Mouse (Mus musculus) lung, embryonic 15.5 days (tissue): ENCODE measurements at regions not wholly inside any gene's neighbourhood (a gene's known extent, or its start where the extent isn't known, plus 50 kb on each side); places are given as distances from the start of the nearest gene placed in this dataset.
A peak's percentile ranks its signal among the peaks of the same experiment; 100 is the strongest.
"Not testable (repeated sequence)": the region's sequence is repeated elsewhere in the genome, so short reads cannot be mapped to it uniquely, and the experiment has no call there.

Source experiments
- ATAC-seq: fragments of 200-750 bp; cut with Nextera tagmentation; 2 replicates; pipeline ENCODE4 v1.8.0; 2017; ENCODE audit warnings: moderate number of reproducible peaks, borderline replicate concordance; ENCODE audit not compliant: low FRiP score, low TSS enrichment; ENCODE audit errors: extremely low read depth
- H3K27ac ChIP-seq: fragments of 300-500 bp; sonication (generic); 2 replicates; pipeline ENCODE4 v1.5.1; 2015; ENCODE audit warnings: moderate library complexity, mild to moderate bottlenecking, inconsistent platforms
- H3K27me3 ChIP-seq: fragments of 300-500 bp; sonication (generic); 2 replicates; pipeline ENCODE4 v1.6.1; 2015; ENCODE audit warnings: inconsistent platforms
- H3K36me3 ChIP-seq: fragments of 300-500 bp; sonication (generic); 2 replicates; pipeline ENCODE4 v1.6.1; 2015; ENCODE audit warnings: inconsistent platforms
- H3K4me1 ChIP-seq: fragments of 300-500 bp; sonication (generic); 2 replicates; pipeline ENCODE4 v1.6.1; 2015; ENCODE audit warnings: inconsistent platforms
- H3K4me2 ChIP-seq: fragments of 300-500 bp; sonication (generic); 2 replicates; pipeline ENCODE4 v1.6.1; 2015; ENCODE audit warnings: inconsistent platforms, mild to moderate bottlenecking, moderate library complexity
- H3K4me3 ChIP-seq: fragments of 300-500 bp; sonication (generic); 2 replicates; pipeline ENCODE4 v1.5.1; 2015; ENCODE audit warnings: mild to moderate bottlenecking, inconsistent platforms
- H3K9ac ChIP-seq: fragments of 300-500 bp; sonication (generic); 2 replicates; pipeline ENCODE4 v1.6.1; 2015; ENCODE audit warnings: inconsistent platforms
- H3K9me3 ChIP-seq: fragments of 300-500 bp; sonication (generic); 2 replicates; pipeline ENCODE4 v1.6.1; 2016; ENCODE audit warnings: inconsistent platforms
- WGBS: fragments of 180-500 bp; shearing (Covaris S2); methylation state at CpG from one replicate; pipeline ENCODE4 v1.1.7; 2015; 5-methylcytosine and 5-hydroxymethylcytosine counted together

GRCm38 (mm10) chr3:22815842-22816241, 739.4 kb downstream of the Tbl1xr1 start:
- Histone ChIP-seq H3K9ac (no peak overlapping the region), H3K27me3 (no peaks in the 10 kb centered on the region), H3K9me3 (no peaks in the 10 kb centered on the region), H3K4me2 (no peak overlapping the region), H3K27ac (no peak overlapping the region), H3K4me3 (no peak overlapping the region), H3K4me1 (no peaks in the 10 kb centered on the region), H3K36me3 (no peaks in the 10 kb centered on the region)
- ATAC-seq, result no peak
- WGBS, result 73% methylated on average over 2 of the region's 2 CpGs

- no peaks in the 10 kb centered on the region for H3K9me3 ChIP-seq
- H3K4me1 ChIP-seq, result no peaks in the 10 kb centered on the region
- no peak overlapping the region for H3K4me2 ChIP-seq
- 56% methylated on average over 4 of the region's 4 CpGs for WGBS
- no peak overlapping the region for H3K4me3 ChIP-seq
- no peaks in the 10 kb centered on the region for H3K27me3 ChIP-seq
- no peaks in the 10 kb centered on the region for H3K36me3 ChIP-seq
- peak; percentile 39; the same call in 1 of the 2 replicates for ATAC-seq
- no peak overlapping the region for H3K27ac ChIP-seq
- H3K9ac ChIP-seq, result no peak overlapping the region
These were observed 750.0 kb downstream of the Tbl1xr1 start for GRCm38 (mm10) chr3:22826485-22826884.

GRCm38 (mm10) chr3:22838986-22839385, 762.5 kb downstream of the Tbl1xr1 start:
- H3K9ac ChIP-seq, result no peak overlapping the region
- WGBS, result 71% methylated on average over 4 of the region's 4 CpGs
- no peak overlapping the region for H3K4me2 ChIP-seq
- H3K36me3 ChIP-seq, result no peaks in the 10 kb centered on the region
- H3K27ac ChIP-seq, result no peak overlapping the region
- H3K4me1 ChIP-seq, result no peaks in the 10 kb centered on the region
- H3K9me3 ChIP-seq, result no peaks in the 10 kb centered on the region
- H3K27me3 ChIP-seq, result no peaks in the 10 kb centered on the region
- H3K4me3 ChIP-seq, result no peak overlapping the region
- no peak for ATAC-seq

GRCm38 (mm10) chr3:22850474-22850873, 774.0 kb downstream of the Tbl1xr1 start:
- Histone ChIP-seq H3K27ac (no peak overlapping the region), H3K9ac (no peak overlapping the region), H3K4me2 (no peak overlapping the region), H3K36me3 (no peaks in the 10 kb centered on the region), H3K27me3 (no peaks in the 10 kb centered on the region), H3K4me1 (no peaks in the 10 kb centered on the region), H3K9me3 (no peaks in the 10 kb centered on the region), H3K4me3 (no peak overlapping the region)
- ATAC-seq, result no peak

- H3K9me3 ChIP-seq, result no peaks in the 10 kb centered on the region
- no peak overlapping the region for H3K4me3 ChIP-seq
- H3K27me3 ChIP-seq, result no peaks in the 10 kb centered on the region
- no peak overlapping the region for H3K27ac ChIP-seq
- H3K9ac ChIP-seq, result no peak overlapping the region
- H3K4me1 ChIP-seq, result no peaks in the 10 kb centered on the region
- H3K4me2 ChIP-seq, result no peak overlapping the region
- WGBS, result 49% methylated on average over 2 of the region's 2 CpGs
- 0 out of 2 replicates have a peak, but pooled peaks have one; percentile 57 for ATAC-seq
- no peaks in the 10 kb centered on the region for H3K36me3 ChIP-seq
These were observed 787.1 kb downstream of the Tbl1xr1 start for GRCm38 (mm10) chr3:22863595-22863994.

- Histone ChIP-seq H3K4me2 (no peak overlapping the region), H3K9ac (no peak overlapping the region), H3K27ac (no peak overlapping the region), H3K27me3 (no peaks in the 10 kb centered on the region), H3K4me1 (no peaks in the 10 kb centered on the region), H3K36me3 (no peaks in the 10 kb centered on the region), H3K9me3 (no peaks in the 10 kb centered on the region), H3K4me3 (no peak overlapping the region)
- 88% methylated on average over 3 of the region's 3 CpGs for WGBS
- no peak for ATAC-seq
These were observed 801.4 kb downstream of the Tbl1xr1 start for GRCm38 (mm10) chr3:22877883-22878282.

GRCm38 (mm10) chr3:22892735-22893134, 816.3 kb downstream of the Tbl1xr1 start:
- ATAC-seq, result peak; percentile 62; the same call in 1 of the 2 replicates
- peak overlapping the region; percentile 33; the same call in 1 of the 2 replicates for H3K27ac ChIP-seq
- WGBS, result 26% methylated on average over 1 of the region's 1 CpGs

GRCm38 (mm10) chr3:22897651-22898050, 821.2 kb downstream of the Tbl1xr1 start:
- Histone ChIP-seq H3K9ac (no peak overlapping the region), H3K9me3 (no peaks in the 10 kb centered on the region), H3K27me3 (no peaks in the 10 kb centered on the region), H3K36me3 (no peaks in the 10 kb centered on the region), H3K27ac (no peak overlapping the region), H3K4me2 (no peak overlapping the region), H3K4me1 (no peaks in the 10 kb centered on the region), H3K4me3 (no peak overlapping the region)
- no peak for ATAC-seq
- 57% methylated on average over 2 of the region's 2 CpGs for WGBS

More at GRCm38 (mm10) chr3:22892735-22893134, 816.3 kb downstream of the Tbl1xr1 start:
- no peaks in the 10 kb centered on the region for H3K4me1 ChIP-seq
- H3K4me3 ChIP-seq, result no peak overlapping the region
- H3K4me2 ChIP-seq, result no peak overlapping the region
- H3K27me3 ChIP-seq, result no peaks in the 10 kb centered on the region
- no peaks in the 10 kb centered on the region for H3K36me3 ChIP-seq
- no peak overlapping the region for H3K9ac ChIP-seq
- no peaks in the 10 kb centered on the region for H3K9me3 ChIP-seq

GRCm38 (mm10) chr3:22900966-22901365, 824.5 kb downstream of the Tbl1xr1 start:
- Histone ChIP-seq H3K9me3 (no peaks in the 10 kb centered on the region), H3K27me3 (no peaks in the 10 kb centered on the region), H3K4me2 (no peak overlapping the region), H3K36me3 (no peaks in the 10 kb centered on the region), H3K4me3 (no peak overlapping the region), H3K9ac (no peak overlapping the region), H3K27ac (no peak overlapping the region), H3K4me1 (no peaks in the 10 kb centered on the region)
- ATAC-seq, result no peak
- 88% methylated on average over 10 of the region's 10 CpGs for WGBS

GRCm38 (mm10) chr3:22928970-22929369, 852.5 kb downstream of the Tbl1xr1 start:
- ATAC-seq, result no peak
- H3K36me3 ChIP-seq, result no peaks in the 10 kb centered on the region
- H3K9me3 ChIP-seq, result no peaks in the 10 kb centered on the region
- H3K27ac ChIP-seq, result no peak overlapping the region
- no peaks in the 10 kb centered on the region for H3K27me3 ChIP-seq
- WGBS, result 78% methylated on average over 3 of the region's 3 CpGs
- H3K4me2 ChIP-seq, result no peak overlapping the region
- H3K4me1 ChIP-seq, result no peaks in the 10 kb centered on the region
- no peak overlapping the region for H3K4me3 ChIP-seq
- H3K9ac ChIP-seq, result no peak overlapping the region

GRCm38 (mm10) chr3:22929762-22930519, 853.5 kb downstream of the Tbl1xr1 start:
- H3K27ac ChIP-seq, result no peak overlapping the region
- no peaks in the 10 kb centered on the region for H3K4me1 ChIP-seq
- H3K36me3 ChIP-seq, result no peaks in the 10 kb centered on the region
- no peak overlapping the region for H3K4me3 ChIP-seq
- H3K9ac ChIP-seq, result no peak overlapping the region
- no peak for ATAC-seq
- no peaks in the 10 kb centered on the region for H3K27me3 ChIP-seq
- H3K9me3 ChIP-seq, result no peaks in the 10 kb centered on the region
- no peak overlapping the region for H3K4me2 ChIP-seq
- 71% methylated on average over 2 of the region's 2 CpGs for whole genome bisulfite sequencing

GRCm38 (mm10) chr3:22945646-22946045, 869.2 kb downstream of the Tbl1xr1 start:
- ATAC-seq, H3K9me3 ChIP-seq, H3K27me3 ChIP-seq, H3K27ac ChIP-seq, H3K4me3 ChIP-seq, H3K4me2 ChIP-seq, H3K36me3 ChIP-seq, H3K4me1 ChIP-seq, H3K9ac ChIP-seq: not testable (repeated sequence)
- 81% methylated on average over 4 of the region's 4 CpGs for WGBS
